Comparison of ENCODE assay signal across 8 mouse cellular contexts in genomic region chr5:21701351-21702008, GRCm38 (mm10). TPM values are rescaled to one million over a fixed set of nuclear protein-coding genes. Genes with fewer than 3 reads are reported as not detected.
DNase-seq lines count a peak whose midpoint lies in the region; ATAC-seq and TF ChIP-seq lines count a peak whose summit lies in the region.

Gene Napepld, minus strand, starts transcription at chr5:21701396.

- H3K9ac ChIP-seq in heart, embryonic 11.5 days (ENCODE audit: low read depth, low read length): peak within 1 kb of the TSS; percentile 81
- H3K9ac ChIP-seq in kidney, embryonic 16.5 days (replicated peaks; ENCODE audit: low read length): peak within 1 kb of the TSS; percentile 94
- H3K9ac ChIP-seq in liver, adult 2 months (ENCODE audit: low read depth, low read length): peak within 1 kb of the TSS; percentile 95

- no peaks in the 10 kb centered on the region for H3K27me3 ChIP-seq in C2C12 (ENCODE audit: control insufficient read depth, insufficient read depth, insufficient read length)
- H3K27me3 ChIP-seq in erythroblast, embryonic 14.5 days (ENCODE audit: control insufficient read depth): no peaks in the 10 kb centered on the region
- no peaks in the 10 kb centered on the region for H3K27me3 ChIP-seq in heart, embryonic 11.5 days (ENCODE audit: control insufficient read depth, insufficient read depth, low read length)
- no peaks in the 10 kb centered on the region for H3K27me3 ChIP-seq in kidney, embryonic 16.5 days (ENCODE audit: insufficient read depth, low read length)
- H3K27me3 ChIP-seq in liver, adult 2 months (ENCODE audit: control insufficient read depth, insufficient read depth, low read length): no peaks in the 10 kb centered on the region
- H3K27me3 ChIP-seq in myocyte (ENCODE audit: control insufficient read depth, insufficient read depth, insufficient read length): no peaks in the 10 kb centered on the region
- H3K27me3 ChIP-seq in splenic B cell, adult 2 months (ENCODE audit: control insufficient read depth, insufficient read depth, low read length, poor library complexity, severe bottlenecking): no peaks in the 10 kb centered on the region

- no peaks in the 10 kb centered on the region for H3K36me3 ChIP-seq in C2C12 (ENCODE audit: control insufficient read depth, insufficient read depth)
- H3K36me3 ChIP-seq in erythroblast, embryonic 14.5 days (ENCODE audit: control insufficient read depth): no peaks in the 10 kb centered on the region
- H3K36me3 ChIP-seq in heart, embryonic 11.5 days (ENCODE audit: control insufficient read depth, insufficient read depth, low read length): no peaks in the 10 kb centered on the region
- no peaks in the 10 kb centered on the region for H3K36me3 ChIP-seq in kidney, embryonic 16.5 days (ENCODE audit: insufficient read depth, low read length)
- no peaks in the 10 kb centered on the region for H3K36me3 ChIP-seq in liver, adult 2 months (ENCODE audit: control insufficient read depth, insufficient read depth, low read length)
- H3K36me3 ChIP-seq in myocyte (ENCODE audit: control insufficient read depth, insufficient read depth): no peaks in the 10 kb centered on the region
- no peaks in the 10 kb centered on the region for H3K36me3 ChIP-seq in splenic B cell, adult 2 months (ENCODE audit: control insufficient read depth, insufficient read depth, low read length, poor library complexity, severe bottlenecking)

- ATAC-seq in heart, embryonic 11.5 days (replicated peaks; ENCODE audit: insufficient number of reproducible peaks, low FRiP score, low TSS enrichment): peak; percentile 100
- ATAC-seq in kidney, embryonic 16.5 days (ENCODE audit: low FRiP score, low TSS enrichment): peak; percentile 99

- under 1% methylated on average over 53 of the region's 59 CpGs for WGBS in heart, embryonic 11.5 days (ENCODE audit: insufficient replicate concordance)
- WGBS in kidney, embryonic 16.5 days: under 1% methylated on average over 45 of the region's 59 CpGs
- under 1% methylated on average over 57 of the region's 59 CpGs for WGBS in liver, adult 2 months

- H3K79me3 ChIP-seq in C2C12 (ENCODE audit: low read depth): no peaks in the 10 kb centered on the region

- H3K4me2 ChIP-seq in heart, embryonic 11.5 days: peak within 1 kb of the TSS; percentile 90
- H3K4me2 ChIP-seq in kidney, embryonic 16.5 days (replicated peaks; ENCODE audit: low read depth, low read length): peak within 1 kb of the TSS; percentile 83
- H3K4me2 ChIP-seq in myocyte (ENCODE audit: low read depth): peak within 1 kb of the TSS; percentile 91

- peak within 1 kb of the TSS; percentile 95 for H3ac ChIP-seq in C2C12 (ENCODE audit: control insufficient read depth, insufficient read length, low read depth)
- peak within 1 kb of the TSS; percentile 57 for H3ac ChIP-seq in myocyte (ENCODE audit: control insufficient read depth, insufficient read length)

- peak within 1 kb of the TSS; percentile 48 for H3K4me3 ChIP-seq in C2C12 (ENCODE audit: insufficient read depth, poor library complexity, severe bottlenecking)
- H3K4me3 ChIP-seq in erythroblast, embryonic 14.5 days (replicated peaks): peak within 1 kb of the TSS; percentile 92
- peak within 1 kb of the TSS; percentile 55 for H3K4me3 ChIP-seq in heart, embryonic 11.5 days (ENCODE audit: low read depth, low read length)
- peak within 1 kb of the TSS; percentile 77 for H3K4me3 ChIP-seq in kidney, embryonic 16.5 days (ENCODE audit: low read length)
- H3K4me3 ChIP-seq in liver, adult 2 months (ENCODE audit: insufficient read depth, low read depth, low read length): peak within 1 kb of the TSS; percentile 83
- H3K4me3 ChIP-seq in myocyte: peak within 1 kb of the TSS; percentile 37

- 0 out of 2 replicates have a peak, but pooled peaks cover 1% of the 10 kb centered on the region for H3K9me3 ChIP-seq in erythroblast, embryonic 14.5 days (ENCODE audit: control insufficient read depth, low read length)
- H3K9me3 ChIP-seq in heart, embryonic 11.5 days (replicated peaks; ENCODE audit: control insufficient read depth, low read length): no peaks in the 10 kb centered on the region
- H3K9me3 ChIP-seq in kidney, embryonic 16.5 days (ENCODE audit: low read length): no peaks in the 10 kb centered on the region

- TF ChIP-seq CTCF in C2C12 (IDR thresholded peaks at IDR 0.05; ENCODE audit: control insufficient read depth, insufficient read depth, insufficient read length): no peak
- TF ChIP-seq CTCF in brain, embryonic 14.5 days (IDR thresholded peaks at IDR 0.05; ENCODE audit: borderline replicate concordance, extremely low read depth, insufficient read depth, insufficient read length): no peak
- no peak for TF ChIP-seq CTCF in liver, adult 2 months (IDR thresholded peaks at IDR 0.05; ENCODE audit: low read depth, low read length)

- H3K4me1 ChIP-seq in erythroblast, embryonic 14.5 days (ENCODE audit: control insufficient read depth): peaks cover 32% of the 10 kb centered on the region
- no peaks in the 10 kb centered on the region; the same call in 1 of the 2 replicates for H3K4me1 ChIP-seq in heart, embryonic 11.5 days (ENCODE audit: control insufficient read depth, insufficient read depth, low read length)
- 0 out of 2 replicates have a peak, but pooled peaks cover 3% of the 10 kb centered on the region for H3K4me1 ChIP-seq in kidney, embryonic 16.5 days (ENCODE audit: insufficient read depth, low read length)
- H3K4me1 ChIP-seq in liver, adult 2 months (ENCODE audit: control insufficient read depth, insufficient read depth, low read length): peaks cover 5% of the 10 kb centered on the region

- peak within 1 kb of the TSS; percentile 90 for H3K27ac ChIP-seq in heart, embryonic 11.5 days (ENCODE audit: low read depth, low read length)
- peak within 1 kb of the TSS; percentile 98 for H3K27ac ChIP-seq in kidney, embryonic 16.5 days (ENCODE audit: low read length)
- H3K27ac ChIP-seq in liver, adult 2 months (replicated peaks; ENCODE audit: insufficient read depth, low read depth, low read length): peak within 1 kb of the TSS; percentile 98

- TF ChIP-seq POLR2A in brain, embryonic 14.5 days (IDR thresholded peaks at IDR 0.05; ENCODE audit: borderline replicate concordance, extremely low read depth, insufficient read depth, insufficient read length, poor library complexity, severe bottlenecking): peak; percentile 100
- peak; percentile 95 for TF ChIP-seq POLR2A in liver, adult 2 months (IDR thresholded peaks at IDR 0.05; ENCODE audit: extremely low read depth, insufficient read depth, low read length)
- TF ChIP-seq POLR2A in myocyte (IDR thresholded peaks at IDR 0.05; ENCODE audit: insufficient read length, low read depth): peak; percentile 100

- DNase-seq in brain, embryonic 14.5 days (ENCODE audit: low read depth): peak; percentile 99
- DNase-seq in liver, adult 2 months (ENCODE audit: extremely low read depth, low read depth, low spot score): peak; percentile 93
- peak; percentile 99 for DNase-seq in splenic B cell, adult 2 months (ENCODE audit: low read depth, low spot score)

- H3K79me2 ChIP-seq in C2C12 (ENCODE audit: control insufficient read depth, insufficient read depth): no peaks in the 10 kb centered on the region
- no peaks in the 10 kb centered on the region for H3K79me2 ChIP-seq in liver, adult 2 months (ENCODE audit: control insufficient read depth, insufficient read depth, low read length)
- H3K79me2 ChIP-seq in myocyte (ENCODE audit: control insufficient read depth, insufficient read depth): no peaks in the 10 kb centered on the region

TF ChIP-seq in C2C12, 6 proteins besides CTCF, POLR2A, EP300 and RAD21:
- TF ChIP-seq USF1 (IDR thresholded peaks at IDR 0.05; ENCODE audit: low read depth) (peak; percentile 99), CEBPB (IDR thresholded peaks at IDR 0.05; ENCODE audit: low read depth) (peak; percentile 80), MYOD1 (IDR thresholded peaks at IDR 0.05; ENCODE audit: control insufficient read depth, insufficient read length, low read depth) (no peak), MAX (IDR thresholded peaks at IDR 0.05) (peak; percentile 53), FOSL1 (IDR thresholded peaks at IDR 0.05; ENCODE audit: insufficient read depth, low read length, poor library complexity, severe bottlenecking) (no peak), MYOG (IDR thresholded peaks at IDR 0.05; ENCODE audit: control insufficient read depth, extremely low read depth, insufficient read length) (no peak)

TF ChIP-seq in myocyte, 11 proteins besides CTCF, POLR2A, EP300 and RAD21:
- TF ChIP-seq MYOD1 (IDR thresholded peaks at IDR 0.05; ENCODE audit: control insufficient read depth in 1 of 3, insufficient read length in 2 of 3, low read depth in 2 of 3) (peak in 1 of 3 experiments; percentile 72), CEBPB (IDR thresholded peaks at IDR 0.05; ENCODE audit: insufficient read depth, poor library complexity, severe bottlenecking) (peak; percentile 75), MYOG (IDR thresholded peaks at IDR 0.05; ENCODE audit: control insufficient read depth in 1 of 3, insufficient read depth in 1 of 3, insufficient read length in 2 of 3, low read depth in 2 of 3) (peak in 2 of 3 experiments; percentile 74 to 77), MAX (IDR thresholded peaks at IDR 0.05; ENCODE audit: low read depth) (no peak), USF1 (IDR thresholded peaks at IDR 0.05; ENCODE audit: low read depth) (peak; percentile 97), SRF (IDR thresholded peaks at IDR 0.05; ENCODE audit: control insufficient read depth, insufficient read length, low read depth) (peak; percentile 21), TCF12 (IDR thresholded peaks at IDR 0.05; ENCODE audit: insufficient read depth, poor library complexity, severe bottlenecking) (no peak), POLR2AphosphoS2 (IDR thresholded peaks at IDR 0.05; ENCODE audit: insufficient read length, low read depth) (peak; percentile 100)
TF ChIP-seq in myocyte: peak in this region for 6.

RNA-seq across cellular contexts. Expression of gene Napepld, which starts in this region (rescaled TPM):
- 0.50 TPM for polyA plus RNA-seq in C2C12 (2012; fragmentation: generic; extraction: Trizol)
- polyA plus RNA-seq in brain, embryonic 14.5 days (2012; rRNA removed): 4.7 and 4.9 TPM in 2 replicates
- polyA plus RNA-seq in erythroblast, embryonic 14.5 days (2012): 0.06 and 0.14 TPM in 2 replicates
- 4.2 and 5.2 TPM in 2 replicates for polyA plus RNA-seq in heart, embryonic 11.5 days (2014; fragmentation: Nextera tagmentation; extraction: Ambion mirVana)
- 5.9 and 7.3 TPM in 2 replicates for polyA plus RNA-seq in kidney, embryonic 16.5 days (2015; fragmentation: Nextera tagmentation; extraction: Ambion mirVana)
- total RNA-seq in liver, adult 2 months (2014; rRNA removed): 0.83 and 0.87 TPM in 2 replicates
- 0.37 and 0.40 TPM in 2 replicates for polyA plus RNA-seq in liver, adult 2 months (2012; rRNA removed)
- 0.66 TPM for polyA plus RNA-seq in myocyte (2012; fragmentation: generic; extraction: Trizol)

Comparison
In these comparisons a context has a peak if more than half of its experiments do, and no peak if none do; other contexts are left out.
1. Peak in every context shown above with its lines: DNase-seq, ATAC-seq, H3K4me3 ChIP-seq and H3K27ac ChIP-seq.
2. Peak in DNase-seq, H3K4me3 ChIP-seq, H3K27ac ChIP-seq and H3K9ac ChIP-seq in liver, adult 2 months; RNA of the gene not detected or under 1 TPM.
3. H3K4me3 ChIP-seq: peak in every context shown above with its lines; median percentile 92 in erythroblast, embryonic 14.5 days; 83 in liver, adult 2 months; 77 in kidney, embryonic 16.5 days; 55 in heart, embryonic 11.5 days; 48 in C2C12; 37 in myocyte.